Mouse (Mus musculus): Measurements from ENCODE around the gene Fabp2. TPM values are rescaled to one million over a fixed set of nuclear protein-coding genes. Genes with fewer than 3 reads are reported as not detected.

The Fabp2 gene
- polyA plus RNA-seq, 1 experiment from 2014 or later = not detected

- Histone ChIP-seq H3K36me3 (ENCODE audit: control insufficient read depth, insufficient read depth, low read length) (no peaks in the 10 kb centered on the region), H3K9me3 (ENCODE audit: control insufficient read depth, low read length) (no peaks in the 10 kb centered on the region), H3K27me3 (ENCODE audit: control insufficient read depth, insufficient read depth, low read length) (no peaks in the 10 kb centered on the region), H3K4me3 (ENCODE audit: low read depth, low read length) (no peak overlapping the region), H3K27ac (ENCODE audit: low read depth, low read length) (no peak overlapping the region), H3K4me2 (ENCODE audit: low read depth) (no peak overlapping the region), H3K9ac (ENCODE audit: low read length) (no peak overlapping the region), H3K4me1 (ENCODE audit: control insufficient read depth, insufficient read depth, low read length) (no peaks in the 10 kb centered on the region)
- no peak for ATAC-seq (ENCODE audit: insufficient read depth, low FRiP score, low TSS enrichment)
- DNase-seq (ENCODE audit: low spot score) = no peak
- WGBS = 89% methylated on average over 5 of the region's 5 CpGs
Measured at GRCm38 (mm10) chr3:122915493-122915892, 20.6 kb downstream of the Fabp2 start.

- no peaks in the 10 kb centered on the region for H3K27me3 ChIP-seq (ENCODE audit: control insufficient read depth, insufficient read depth, low read length)
- no peaks in the 10 kb centered on the region for H3K9me3 ChIP-seq (ENCODE audit: control insufficient read depth, low read length)
- no peaks in the 10 kb centered on the region for H3K4me1 ChIP-seq (ENCODE audit: control insufficient read depth, insufficient read depth, low read length)
- H3K36me3 ChIP-seq (ENCODE audit: control insufficient read depth, insufficient read depth, low read length) = no peaks in the 10 kb centered on the region
- H3K9ac ChIP-seq (ENCODE audit: low read length) = no peak overlapping the region
- ATAC-seq (ENCODE audit: insufficient read depth, low FRiP score, low TSS enrichment) (no peak), DNase-seq (ENCODE audit: low spot score) (no peak)
- no peak overlapping the region for H3K4me3 ChIP-seq (ENCODE audit: low read depth, low read length)
- 89% methylated on average over 6 of the region's 6 CpGs for WGBS
- H3K4me2 ChIP-seq (ENCODE audit: low read depth) = no peak overlapping the region
- no peak overlapping the region for H3K27ac ChIP-seq (ENCODE audit: low read depth, low read length)
Measured at GRCm38 (mm10) chr3:122916191-122916680, 21.4 kb downstream of the Fabp2 start.

- H3K4me3 ChIP-seq (ENCODE audit: low read depth, low read length) = no peak overlapping the region
- H3K4me1 ChIP-seq (ENCODE audit: control insufficient read depth, insufficient read depth, low read length) = no peaks in the 10 kb centered on the region
- no peak overlapping the region for H3K9ac ChIP-seq (ENCODE audit: low read length)
- DNase-seq (ENCODE audit: low spot score) (no peak), ATAC-seq (ENCODE audit: insufficient read depth, low FRiP score, low TSS enrichment) (no peak)
- H3K27me3 ChIP-seq (ENCODE audit: control insufficient read depth, insufficient read depth, low read length) = no peaks in the 10 kb centered on the region
- H3K27ac ChIP-seq (ENCODE audit: low read depth, low read length) = no peak overlapping the region
- H3K4me2 ChIP-seq (ENCODE audit: low read depth) = no peak overlapping the region
- no peaks in the 10 kb centered on the region for H3K9me3 ChIP-seq (ENCODE audit: control insufficient read depth, low read length)
- WGBS = 81% methylated on average over 2 of the region's 2 CpGs
- no peaks in the 10 kb centered on the region for H3K36me3 ChIP-seq (ENCODE audit: control insufficient read depth, insufficient read depth, low read length)
Measured at GRCm38 (mm10) chr3:122918672-122919071, 23.8 kb downstream of the Fabp2 start.

- no peak within 1 kb of the TSS for H3K27ac ChIP-seq (ENCODE audit: low read depth, low read length)
- no peak within 1 kb of the TSS for H3K4me3 ChIP-seq (ENCODE audit: low read depth, low read length)
- WGBS = 75% methylated on average over 8 of the region's 8 CpGs
- H3K27me3 ChIP-seq (ENCODE audit: control insufficient read depth, insufficient read depth, low read length) = no peaks in the 10 kb centered on the region
- no peaks in the 10 kb centered on the region for H3K36me3 ChIP-seq (ENCODE audit: control insufficient read depth, insufficient read depth, low read length)
- no peak within 1 kb of the TSS for H3K9ac ChIP-seq (ENCODE audit: low read length)
- H3K4me1 ChIP-seq (ENCODE audit: control insufficient read depth, insufficient read depth, low read length) = no peaks in the 10 kb centered on the region
- no peak for ATAC-seq (ENCODE audit: insufficient read depth, low FRiP score, low TSS enrichment)
- H3K4me2 ChIP-seq (ENCODE audit: low read depth) = no peak within 1 kb of the TSS
- no peaks in the 10 kb centered on the region for H3K9me3 ChIP-seq (ENCODE audit: control insufficient read depth, low read length)
- no peak for DNase-seq (ENCODE audit: low spot score)
Measured at GRCm38 (mm10) chr3:122919260-122919659, 24.4 kb downstream of the Fabp2 start, which contains the start of gene Gm10959. Gm10959 (minus strand) TSS chr3:122919360.

- ATAC-seq (ENCODE audit: insufficient read depth, low FRiP score, low TSS enrichment) (no peak), DNase-seq (ENCODE audit: low spot score) (no peak)
- Histone ChIP-seq H3K36me3 (ENCODE audit: control insufficient read depth, insufficient read depth, low read length) (no peaks in the 10 kb centered on the region), H3K27ac (ENCODE audit: low read depth, low read length) (no peak overlapping the region), H3K4me1 (ENCODE audit: control insufficient read depth, insufficient read depth, low read length) (no peaks in the 10 kb centered on the region), H3K4me3 (ENCODE audit: low read depth, low read length) (no peak overlapping the region), H3K27me3 (ENCODE audit: control insufficient read depth, insufficient read depth, low read length) (no peaks in the 10 kb centered on the region), H3K9me3 (ENCODE audit: control insufficient read depth, low read length) (no peaks in the 10 kb centered on the region), H3K9ac (ENCODE audit: low read length) (no peak overlapping the region), H3K4me2 (ENCODE audit: low read depth) (no peak overlapping the region)
- whole genome bisulfite sequencing = 65% methylated on average over 8 of the region's 8 CpGs
Measured at GRCm38 (mm10) chr3:122920572-122921435, 25.9 kb downstream of the Fabp2 start.

- Histone ChIP-seq H3K4me1 (ENCODE audit: control insufficient read depth, insufficient read depth, low read length) (no peaks in the 10 kb centered on the region), H3K27ac (ENCODE audit: low read depth, low read length) (no peak overlapping the region), H3K9ac (ENCODE audit: low read length) (no peak overlapping the region), H3K4me3 (ENCODE audit: low read depth, low read length) (no peak overlapping the region), H3K9me3 (ENCODE audit: control insufficient read depth, low read length) (no peaks in the 10 kb centered on the region), H3K27me3 (ENCODE audit: control insufficient read depth, insufficient read depth, low read length) (no peaks in the 10 kb centered on the region), H3K4me2 (ENCODE audit: low read depth) (no peak overlapping the region), H3K36me3 (ENCODE audit: control insufficient read depth, insufficient read depth, low read length) (peaks cover 2% of the 10 kb centered on the region; the same call in 1 of the 2 replicates)
- DNase-seq (ENCODE audit: low spot score) (no peak), ATAC-seq (ENCODE audit: insufficient read depth, low FRiP score, low TSS enrichment) (no peak)
- WGBS = 92% methylated on average over 8 of the region's 8 CpGs
Measured at GRCm38 (mm10) chr3:122921676-122922527, 27.0 kb downstream of the Fabp2 start.

- no peaks in the 10 kb centered on the region for H3K27me3 ChIP-seq (ENCODE audit: control insufficient read depth, insufficient read depth, low read length)
- 72% methylated on average over 7 of the region's 7 CpGs for WGBS
- H3K9me3 ChIP-seq (ENCODE audit: control insufficient read depth, low read length) = no peaks in the 10 kb centered on the region
- H3K9ac ChIP-seq (ENCODE audit: low read length) = no peak overlapping the region
- no peak overlapping the region for H3K27ac ChIP-seq (ENCODE audit: low read depth, low read length)
- H3K4me2 ChIP-seq (ENCODE audit: low read depth) = no peak overlapping the region
- peaks cover 2% of the 10 kb centered on the region; the same call in 1 of the 2 replicates for H3K36me3 ChIP-seq (ENCODE audit: control insufficient read depth, insufficient read depth, low read length)
- ATAC-seq (ENCODE audit: insufficient read depth, low FRiP score, low TSS enrichment) (no peak), DNase-seq (ENCODE audit: low spot score) (no peak)
- no peaks in the 10 kb centered on the region for H3K4me1 ChIP-seq (ENCODE audit: control insufficient read depth, insufficient read depth, low read length)
- no peak overlapping the region for H3K4me3 ChIP-seq (ENCODE audit: low read depth, low read length)
Measured at GRCm38 (mm10) chr3:122923147-122923546, 28.3 kb downstream of the Fabp2 start.

- peak within 1 kb of the TSS; percentile 62; the same call in 1 of the 2 replicates for H3K27ac ChIP-seq (ENCODE audit: low read depth, low read length)
- peaks cover 2% of the 10 kb centered on the region; the same call in 1 of the 2 replicates for H3K36me3 ChIP-seq (ENCODE audit: control insufficient read depth, insufficient read depth, low read length)
- no peaks in the 10 kb centered on the region for H3K27me3 ChIP-seq (ENCODE audit: control insufficient read depth, insufficient read depth, low read length)
- peak within 1 kb of the TSS; percentile 54 for H3K4me3 ChIP-seq (ENCODE audit: low read depth, low read length)
- peak; percentile 97 for DNase-seq (ENCODE audit: low spot score)
- no peaks in the 10 kb centered on the region for H3K9me3 ChIP-seq (ENCODE audit: control insufficient read depth, low read length)
- no peaks in the 10 kb centered on the region for H3K4me1 ChIP-seq (ENCODE audit: control insufficient read depth, insufficient read depth, low read length)
- WGBS = under 1% methylated on average over 65 of the region's 68 CpGs
- ATAC-seq (ENCODE audit: insufficient read depth, low FRiP score, low TSS enrichment) = peak; percentile 97
- H3K9ac ChIP-seq (ENCODE audit: low read length) = peak within 1 kb of the TSS; percentile 62
- H3K4me2 ChIP-seq (ENCODE audit: low read depth) = peak within 1 kb of the TSS; percentile 65
Measured at GRCm38 (mm10) chr3:122924009-122924914, 29.4 kb downstream of the Fabp2 start, which contains the start of gene 1810037I17Rik. 1810037I17Rik (plus strand) TSS chr3:122924203.
